Mouse (Mus musculus) lung, postnatal 0 days (tissue): Measurements from ENCODE around the gene Lrsam1. TPM values are rescaled to one million over a fixed set of nuclear protein-coding genes. Genes with fewer than 3 reads are reported as not detected.

ENCODE experiments used
- ATAC-seq: fragments of 200-750 bp; cut with Nextera tagmentation; 2 replicates; pipeline ENCODE4 v1.8.0; 2017; ENCODE audit warnings: moderate library complexity
- DNase-seq: peaks from one replicate; pipeline ENCODE4 v3.0.0-alpha.2; 2016; ENCODE audit warnings: low spot score
- H3K27ac ChIP-seq: fragments of 300-500 bp; sonication (generic); 2 replicates; pipeline ENCODE4 v1.5.1; 2014; ENCODE audit warnings: antibody characterized with exemption, mild to moderate bottlenecking, low read length, mixed read lengths
- H3K27me3 ChIP-seq: fragments of 300-500 bp; sonication (generic); replicated peaks from 2 replicates; pipeline ENCODE4 v1.6.1; 2014; ENCODE audit warnings: low read length, mixed read lengths; ENCODE audit not compliant: insufficient read depth
- H3K36me3 ChIP-seq: fragments of 300-500 bp; sonication (generic); 2 replicates; pipeline ENCODE4 v1.6.1; 2014; ENCODE audit warnings: low read length, mixed read lengths; ENCODE audit not compliant: insufficient read depth
- H3K4me1 ChIP-seq: fragments of 300-500 bp; sonication (generic); 2 replicates; pipeline ENCODE4 v1.6.1; 2014; ENCODE audit warnings: antibody characterized with exemption, low read depth, low read length, mixed read lengths; ENCODE audit not compliant: insufficient read depth
- H3K4me2 ChIP-seq: fragments of 300-500 bp; sonication (generic); replicated peaks from 2 replicates; pipeline ENCODE4 v1.6.1; 2014; ENCODE audit warnings: low read depth, mild to moderate bottlenecking, low read length, moderate library complexity, mixed read lengths
- H3K4me3 ChIP-seq: fragments of 300-500 bp; sonication (generic); 2 replicates; pipeline ENCODE4 v1.5.1; 2014; ENCODE audit warnings: low read depth, low read length
- H3K9ac ChIP-seq: fragments of 300-500 bp; sonication (generic); replicated peaks from 2 replicates; pipeline ENCODE4 v1.6.1; 2014; ENCODE audit warnings: low read depth, mild to moderate bottlenecking
- H3K9me3 ChIP-seq: fragments of 300-500 bp; sonication (generic); 2 replicates; pipeline ENCODE4 v1.6.1; 2016; ENCODE audit warnings: low read length, mixed read lengths
- CTCF ChIP-seq: IDR thresholded peaks from 2 replicates; pipeline ENCODE4 v1.5.1; 2016; ENCODE audit warnings: antibody characterized with exemption, mild to moderate bottlenecking
- EP300 ChIP-seq: IDR thresholded peaks from 2 replicates; pipeline ENCODE4 v1.6.1; 2016; ENCODE audit warnings: antibody characterized with exemption, mild to moderate bottlenecking, control low read depth
- WGBS: fragments of 180-500 bp; shearing (Covaris S2); extraction: QIAGEN DNeasy Blood & Tissue Kit; methylation state at CpG from one replicate; pipeline ENCODE4 v1.1.7; 2014; 5-methylcytosine and 5-hydroxymethylcytosine counted together
- polyA plus RNA-seq: library from polyadenylated mRNA; unstranded; fragments of >200 nt; fragmentation: Nextera tagmentation; extraction: Ambion mirVana; gene quantifications from 2 replicates; pipeline ENCODE4 v1.2.1, GENCODE M21; 2015

Gene Lrsam1
- polyA plus RNA-seq, 1 experiment from 2014 or later = 5.8 TPM

- TF ChIP-seq CTCF = no peak
- no peak for TF ChIP-seq EP300
- Histone ChIP-seq H3K27ac (no peak overlapping the region), H3K4me2 (no peak overlapping the region), H3K9ac (no peak overlapping the region), H3K36me3 (peaks cover 3% of the 10 kb centered on the region; the same call in 1 of the 2 replicates), H3K4me3 (no peak overlapping the region), H3K4me1 (no peaks in the 10 kb centered on the region), H3K9me3 (no peaks in the 10 kb centered on the region), H3K27me3 (no peaks in the 10 kb centered on the region)
- 88% methylated on average over 8 of the region's 8 CpGs for WGBS
- no peak for ATAC-seq
- no peak for DNase-seq
These were observed 12.8 kb upstream of the Lrsam1 start for GRCm38 (mm10) chr2:32974216-32974615.

- DNase-seq (no peak), ATAC-seq (no peak)
- Histone ChIP-seq H3K4me2 (no peak overlapping the region), H3K36me3 (peaks cover 3% of the 10 kb centered on the region; the same call in 1 of the 2 replicates), H3K4me1 (peaks cover 6% of the 10 kb centered on the region; the same call in 1 of the 2 replicates), H3K27ac (no peak overlapping the region), H3K27me3 (no peaks in the 10 kb centered on the region), H3K9me3 (no peaks in the 10 kb centered on the region), H3K4me3 (no peak overlapping the region), H3K9ac (no peak overlapping the region)
- TF ChIP-seq CTCF = no peak
- no peak for TF ChIP-seq EP300
- 52% methylated on average over 9 of the region's 9 CpGs for WGBS
These were observed 9.8 kb upstream of the Lrsam1 start for GRCm38 (mm10) chr2:32971235-32971634.

GRCm38 (mm10) chr2:32969326-32969725, 7.9 kb upstream of the Lrsam1 start:
- no peak overlapping the region for H3K4me3 ChIP-seq
- H3K9ac ChIP-seq = no peak overlapping the region
- peaks cover 2% of the 10 kb centered on the region; the same call in 1 of the 2 replicates for H3K36me3 ChIP-seq
- H3K27ac ChIP-seq = no peak overlapping the region
- no peaks in the 10 kb centered on the region for H3K27me3 ChIP-seq
- H3K9me3 ChIP-seq = no peaks in the 10 kb centered on the region
- H3K4me1 ChIP-seq = peaks cover 6% of the 10 kb centered on the region; the same call in 1 of the 2 replicates
- 74% methylated on average over 8 of the region's 8 CpGs for WGBS
- DNase-seq (no peak), ATAC-seq (no peak)
- no peak for TF ChIP-seq EP300
- TF ChIP-seq CTCF = no peak
- no peak overlapping the region for H3K4me2 ChIP-seq

GRCm38 (mm10) chr2:32968024-32968614, 6.7 kb upstream of the Lrsam1 start:
- peaks cover 6% of the 10 kb centered on the region; the same call in 1 of the 2 replicates for H3K4me1 ChIP-seq
- WGBS = 78% methylated on average over 9 of the region's 9 CpGs
- no peak overlapping the region; the same call in 1 of the 2 replicates for H3K27ac ChIP-seq
- H3K4me2 ChIP-seq = 0 out of 2 replicates have a peak overlapping the region, but pooled peaks have one; percentile 86
- H3K36me3 ChIP-seq = peaks cover 3% of the 10 kb centered on the region
- TF ChIP-seq EP300 (no peak), CTCF (no peak)
- ATAC-seq = no peak
- no peaks in the 10 kb centered on the region for H3K9me3 ChIP-seq
- H3K4me3 ChIP-seq = no peak overlapping the region
- no peaks in the 10 kb centered on the region for H3K27me3 ChIP-seq
- no peak for DNase-seq
- no peak overlapping the region for H3K9ac ChIP-seq

GRCm38 (mm10) chr2:32966689-32967631, 5.5 kb upstream of the Lrsam1 start:
- peak; percentile 75 for TF ChIP-seq CTCF
- TF ChIP-seq EP300 = peak; percentile 35
- DNase-seq = peak; percentile 94
- under 1% methylated on average over 55 of the region's 55 CpGs for WGBS
- Histone ChIP-seq H3K27me3 (no peaks in the 10 kb centered on the region), H3K4me2 (peak overlapping the region; percentile 86), H3K9ac (peak overlapping the region; percentile 70), H3K4me1 (peaks cover 12% of the 10 kb centered on the region), H3K4me3 (peak overlapping the region; percentile 67), H3K9me3 (no peaks in the 10 kb centered on the region), H3K27ac (peak overlapping the region; percentile 98), H3K36me3 (peaks cover 3% of the 10 kb centered on the region; the same call in 1 of the 2 replicates)
- ATAC-seq = peak; percentile 94

- Histone ChIP-seq H3K9me3 (no peaks in the 10 kb centered on the region), H3K36me3 (peaks cover 3% of the 10 kb centered on the region; the same call in 1 of the 2 replicates), H3K4me3 (peak overlapping the region; percentile 67), H3K4me2 (peak overlapping the region; percentile 86), H3K27ac (peak overlapping the region; percentile 98), H3K9ac (peak overlapping the region; percentile 70), H3K27me3 (no peaks in the 10 kb centered on the region), H3K4me1 (peaks cover 13% of the 10 kb centered on the region)
- TF ChIP-seq CTCF (no peak), EP300 (no peak)
- DNase-seq (no peak), ATAC-seq (no peak; the same call in 1 of the 2 replicates)
- 7% methylated on average over 13 of the region's 13 CpGs for WGBS
These were observed 4.8 kb upstream of the Lrsam1 start for GRCm38 (mm10) chr2:32966184-32966688.
